Mouse (Mus musculus) layer of hippocampus, adult 2 months (tissue): ENCODE measurements around the gene Sbno1. TPM values are rescaled to one million over a fixed set of nuclear protein-coding genes. Genes with fewer than 3 reads are reported as not detected.

Experiments
- DNase-seq, 2 experiments: peaks; one replicate each; pipeline ENCODE4 v3.0.0; 2022; ENCODE audit warnings: low spot score in 2 of 2
- H3K27ac ChIP-seq: fragments of 200-600 bp; 2 replicates; pipeline ENCODE4 v1.8.1; 2022
- H3K4me3 ChIP-seq: fragments of 200-600 bp; 2 replicates; pipeline ENCODE4 v1.8.1; 2022; ENCODE audit warnings: mild to moderate bottlenecking
- CTCF ChIP-seq: fragments of 200-600 bp; conservative IDR thresholded peaks from 2 replicates; pipeline ENCODE4 v1.8.1; 2022; ENCODE audit warnings: antibody characterized with exemption, mild to moderate bottlenecking, moderate library complexity
- total RNA-seq, 2 experiments: library from RNA; stranded (reverse); gene quantifications; 2 replicates each; pipeline ENCODE4 v1.2.3; 2021

Gene Sbno1
- total RNA-seq, 2 experiments from 2014 or later = 157 to 166 TPM

DNA sequence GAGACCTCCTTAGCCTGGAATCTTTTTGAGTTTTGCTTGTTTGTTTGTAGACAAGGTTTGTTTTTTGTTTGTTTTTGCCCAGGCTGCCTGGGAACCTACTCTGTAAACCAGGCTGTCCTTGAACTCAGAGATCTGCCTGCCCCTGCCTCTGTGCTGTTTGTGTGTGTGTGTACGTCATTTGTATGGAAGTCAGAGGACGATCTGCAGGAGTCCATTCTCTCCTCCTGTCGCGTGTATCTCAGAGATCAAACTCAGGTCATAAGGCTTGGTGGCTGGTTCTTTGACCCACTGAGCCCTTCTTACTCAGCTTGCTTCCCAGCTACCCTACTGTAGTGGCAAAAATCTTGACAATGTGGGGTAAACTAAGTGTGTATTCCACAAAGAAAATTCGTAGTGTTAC lies 12.9 kb upstream of the Sbno1 start:
- TF ChIP-seq CTCF = no peak
- no peak overlapping the region for H3K4me3 ChIP-seq
- H3K27ac ChIP-seq = peak overlapping the region; percentile 89; the same call in 1 of the 2 replicates
- DNase-seq = no peak

DNA sequence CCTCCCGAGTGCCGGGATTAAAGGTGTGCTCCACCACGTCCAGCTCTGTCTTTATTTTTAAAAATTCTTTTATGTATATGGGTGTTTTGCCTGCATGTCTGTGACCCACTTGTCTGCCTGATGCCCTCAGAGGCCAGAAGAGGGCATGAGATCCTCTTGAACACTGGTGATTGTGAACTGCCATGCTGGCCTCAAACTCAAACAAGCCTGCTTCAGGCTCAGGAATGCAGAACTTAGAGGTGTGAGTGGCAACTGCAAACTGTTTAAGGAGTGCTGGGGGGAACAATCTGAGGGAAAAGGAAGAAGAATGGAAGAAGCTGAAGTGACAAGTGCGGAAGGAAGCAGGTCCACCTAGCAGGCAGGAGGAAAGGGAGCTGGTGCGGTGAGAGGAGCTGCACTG lies 12.4 kb upstream of the Sbno1 start:
- Histone ChIP-seq H3K27ac (peak overlapping the region; percentile 89; the same call in 1 of the 2 replicates), H3K4me3 (no peak overlapping the region)
- DNase-seq = no peak
- peak; percentile 66 for TF ChIP-seq CTCF

DNA sequence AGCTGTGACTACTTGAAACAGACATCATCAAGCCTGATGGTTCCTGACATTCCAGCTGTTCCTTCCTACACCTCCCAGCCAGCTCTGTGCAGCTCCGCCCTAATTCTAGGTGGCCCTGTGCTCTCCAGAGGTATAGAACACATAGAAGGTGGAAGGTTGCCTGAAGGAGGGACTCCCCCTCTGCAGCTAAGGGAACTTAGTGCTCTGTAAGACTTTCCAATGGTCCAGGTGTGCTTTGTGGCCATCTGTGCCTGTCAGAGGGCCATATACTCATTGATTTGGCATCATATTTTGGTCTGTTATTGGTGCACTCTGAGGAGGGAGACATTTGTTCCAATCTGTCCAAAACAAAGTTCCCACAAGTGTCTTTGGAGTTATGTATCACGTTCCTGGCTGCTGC lies 7.2 kb upstream of the Sbno1 start:
- peak overlapping the region; percentile 48; the same call in 1 of the 2 replicates for H3K27ac ChIP-seq
- H3K4me3 ChIP-seq = no peak overlapping the region
- DNase-seq = no peak
- TF ChIP-seq CTCF = no peak

DNA sequence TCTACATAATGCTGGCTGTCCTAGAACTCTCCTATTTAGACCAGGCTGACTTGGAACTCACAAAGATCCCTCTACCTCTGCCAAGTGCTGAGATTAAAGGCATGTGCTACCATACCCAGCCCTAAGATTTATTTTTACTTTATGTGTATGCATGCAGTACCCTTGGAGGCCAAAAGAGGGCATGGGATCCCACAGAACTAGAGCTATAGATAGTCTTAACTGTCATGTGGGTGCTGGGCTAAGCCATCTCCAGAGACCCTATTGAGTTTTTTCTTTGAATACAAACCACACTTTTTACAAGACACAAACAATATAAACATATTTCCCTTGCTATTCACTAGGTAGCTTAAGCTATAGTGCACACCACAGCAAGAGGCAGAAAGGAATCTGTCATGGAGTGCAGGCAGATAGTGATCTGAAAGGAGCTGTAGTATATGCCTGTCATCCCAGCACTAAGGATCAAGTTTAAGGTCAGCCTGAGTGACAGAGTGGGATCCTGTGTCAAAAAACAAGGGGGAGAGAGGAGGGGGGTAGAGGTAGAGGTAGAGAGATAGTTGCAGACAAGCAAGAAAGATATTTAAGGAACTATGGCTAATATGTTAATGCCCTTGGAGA lies 6.7 kb upstream of the Sbno1 start:
- peak; percentile 71 to 77 for DNase-seq
- no peak overlapping the region for H3K4me3 ChIP-seq
- TF ChIP-seq CTCF = peak; percentile 95
- peak overlapping the region; percentile 48; the same call in 1 of the 2 replicates for H3K27ac ChIP-seq

DNA sequence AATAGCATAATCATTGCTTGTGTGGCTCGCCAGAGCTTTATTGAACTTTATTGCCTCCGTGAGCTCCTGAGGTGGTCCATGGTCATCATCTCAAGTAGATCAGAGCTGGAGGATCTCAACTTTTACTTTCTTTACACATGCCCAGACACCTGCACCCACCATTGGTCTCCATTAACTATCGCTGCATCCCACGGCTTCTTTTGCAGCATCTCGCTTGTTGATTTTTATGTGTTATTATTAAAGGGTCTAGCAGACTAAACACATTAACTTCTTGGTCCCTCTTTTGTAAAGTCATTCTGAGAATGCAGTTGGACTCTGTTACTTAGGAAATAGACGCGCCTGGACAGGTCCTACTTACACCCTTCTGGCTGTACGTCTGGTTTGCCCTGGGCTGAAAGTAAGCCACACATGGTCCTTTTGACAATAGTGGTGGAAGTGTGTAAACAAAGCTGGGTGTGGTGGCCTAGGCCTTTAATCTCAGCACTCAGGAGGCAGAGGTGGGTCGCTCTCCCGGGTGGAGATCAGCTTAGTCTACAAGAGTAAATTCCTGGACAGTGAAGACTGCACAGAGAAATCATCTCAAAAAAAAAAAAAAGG lies 772 bp upstream of the Sbno1 start:
- peak overlapping the region; percentile 99 for H3K27ac ChIP-seq
- DNase-seq = no peak
- peak overlapping the region; percentile 98 for H3K4me3 ChIP-seq
- no peak for TF ChIP-seq CTCF

DNA sequence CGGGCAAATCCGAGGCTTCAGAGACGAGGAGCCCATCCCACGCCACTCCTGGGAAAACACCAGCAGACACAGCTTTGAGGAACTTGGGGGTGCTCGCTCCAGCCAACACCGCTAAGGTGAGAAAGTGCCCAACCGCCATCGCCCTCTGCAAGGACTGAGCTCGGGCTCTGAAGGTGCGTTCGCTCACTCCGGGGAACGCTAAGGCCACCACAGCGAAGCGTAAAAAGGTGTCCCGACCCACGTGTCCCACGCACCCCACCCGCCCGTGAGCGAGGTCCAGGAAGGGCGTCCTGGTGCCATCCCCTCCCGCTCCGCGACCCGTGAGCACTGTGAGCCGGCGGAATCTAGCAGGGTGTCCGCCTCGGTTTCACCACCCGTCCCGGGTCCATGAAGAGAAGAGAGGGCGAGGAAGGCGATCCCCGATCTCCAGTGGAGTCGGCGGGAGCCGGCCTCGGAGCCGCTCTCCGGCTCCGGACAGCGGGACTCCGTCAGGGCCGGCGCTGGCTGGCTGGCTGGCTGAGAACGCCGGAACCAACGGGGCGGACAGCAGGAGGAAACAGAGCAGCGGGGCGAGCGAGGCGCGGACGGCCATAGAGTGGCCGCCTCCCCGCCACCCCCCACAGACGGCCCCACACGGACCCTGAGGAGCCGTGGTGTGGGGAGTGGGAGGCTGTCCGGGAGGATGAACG lies 934 bp downstream of the Sbno1 start:
- peak overlapping the region; percentile 98 for H3K4me3 ChIP-seq
- peak overlapping the region; percentile 99 for H3K27ac ChIP-seq
- no peak for TF ChIP-seq CTCF
- DNase-seq = peak in 1 of 2 experiments; percentile 29

DNA sequence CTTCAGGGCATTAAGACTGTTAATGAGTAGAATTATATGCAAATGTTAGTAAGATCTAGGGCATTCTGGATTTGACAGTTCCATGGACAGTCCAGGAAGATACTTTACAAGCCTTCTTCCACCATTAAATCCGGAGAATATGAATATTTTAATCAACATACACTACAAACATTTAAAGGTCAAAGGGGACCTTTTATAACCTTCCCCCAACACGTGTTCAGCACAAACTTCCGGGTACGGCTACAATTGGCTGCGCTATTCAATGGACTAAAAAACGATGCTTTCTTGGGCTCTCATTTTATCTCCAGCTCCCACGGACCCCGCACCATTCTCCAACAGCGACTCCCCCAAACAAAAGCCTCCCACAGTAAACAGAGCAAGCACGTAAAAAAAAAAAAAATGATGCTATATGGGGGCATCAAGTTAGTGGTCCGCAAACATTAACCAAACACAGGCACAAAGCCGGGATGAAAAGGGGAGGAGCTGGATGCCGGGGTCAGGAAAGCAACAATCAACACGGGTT lies 1.5 kb downstream of the Sbno1 start:
- H3K27ac ChIP-seq = peak overlapping the region; percentile 99
- no peak for TF ChIP-seq CTCF
- H3K4me3 ChIP-seq = peak overlapping the region; percentile 98
- DNase-seq = no peak

DNA sequence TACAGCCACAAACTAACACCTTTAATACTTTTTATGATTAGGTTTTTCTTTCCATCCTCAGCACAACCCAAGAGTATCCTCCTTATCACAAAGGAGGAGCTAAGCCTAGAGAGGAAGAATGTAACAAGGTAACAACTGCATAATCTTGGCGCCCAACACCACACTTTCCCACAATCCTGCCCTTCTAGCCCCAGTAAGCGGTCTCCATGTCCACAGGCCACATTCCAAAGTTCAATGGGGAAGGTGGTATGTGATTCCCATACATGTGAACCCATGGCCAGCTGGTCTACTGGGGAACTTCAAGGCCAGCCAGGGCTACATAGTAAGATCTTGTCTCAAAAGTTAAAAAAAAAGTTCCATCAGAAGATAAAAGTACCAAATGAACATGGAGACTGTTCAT lies 4.0 kb downstream of the Sbno1 start:
- no peak for TF ChIP-seq CTCF
- Histone ChIP-seq H3K27ac (no peak overlapping the region), H3K4me3 (no peak overlapping the region)
- no peak for DNase-seq

DNA sequence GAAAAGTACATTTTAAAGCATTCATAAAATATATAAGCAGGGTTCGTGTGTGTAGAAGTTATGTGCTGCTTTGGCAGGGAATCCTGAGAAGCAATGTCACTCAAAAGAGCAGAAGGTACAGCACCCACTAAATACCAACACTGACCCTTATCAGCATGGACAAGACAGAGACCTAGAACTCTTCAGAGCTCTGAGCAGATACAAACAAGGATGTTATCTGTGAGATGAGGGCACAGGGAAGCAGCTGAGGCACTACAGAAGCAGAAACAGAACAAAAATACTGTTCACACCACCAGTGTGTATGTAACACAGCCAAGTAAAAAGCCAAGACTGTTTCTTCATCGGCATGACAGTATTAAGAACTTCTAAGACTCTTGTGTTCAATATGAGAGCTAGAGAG lies 6.9 kb downstream of the Sbno1 start:
- no peak for TF ChIP-seq CTCF
- H3K27ac ChIP-seq = no peak overlapping the region
- no peak overlapping the region for H3K4me3 ChIP-seq
- DNase-seq = no peak

DNA sequence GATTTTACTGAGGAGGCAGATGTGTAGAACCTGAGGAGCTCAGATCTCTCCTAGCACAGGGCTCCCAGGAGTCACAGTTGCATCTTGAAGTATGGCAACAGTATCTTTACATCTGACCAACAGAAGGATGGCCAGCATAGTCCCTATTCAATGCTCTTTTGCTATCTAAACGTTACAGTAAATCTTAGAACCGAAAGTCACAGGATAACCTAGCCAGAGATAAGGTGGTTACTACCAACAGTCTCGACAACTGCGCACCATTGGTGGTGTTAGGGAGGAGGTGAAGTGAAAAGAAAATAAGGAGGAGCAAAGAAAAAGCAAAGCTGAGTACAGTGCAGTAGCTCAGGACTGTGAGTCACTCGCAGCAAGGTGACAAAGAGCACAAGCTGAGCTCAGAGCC lies 13.6 kb downstream of the Sbno1 start:
- no peak for TF ChIP-seq CTCF
- no peak for DNase-seq
- H3K27ac ChIP-seq = no peak overlapping the region
- no peak overlapping the region for H3K4me3 ChIP-seq

DNA sequence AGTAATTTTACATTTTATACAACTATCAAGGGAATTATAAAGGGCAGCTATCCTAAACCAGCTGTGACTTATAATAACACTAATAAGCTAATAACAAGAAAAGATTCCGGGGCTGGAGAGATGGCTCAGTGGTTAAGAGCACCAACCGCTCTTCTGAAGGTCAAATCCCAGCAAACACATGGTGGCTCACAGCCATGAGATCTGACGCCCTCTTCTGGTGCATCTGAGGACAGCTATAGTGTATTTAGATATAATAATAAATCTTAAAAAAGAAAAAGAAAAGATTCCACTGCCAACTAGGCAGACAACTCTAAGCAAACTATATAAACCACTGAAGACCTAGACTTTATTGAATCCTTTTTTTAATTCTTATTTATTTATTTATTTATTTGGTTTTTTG lies 15.0 kb downstream of the Sbno1 start:
- DNase-seq = no peak
- TF ChIP-seq CTCF = peak; percentile 60
- no peak overlapping the region for H3K27ac ChIP-seq
- no peak overlapping the region for H3K4me3 ChIP-seq

DNA sequence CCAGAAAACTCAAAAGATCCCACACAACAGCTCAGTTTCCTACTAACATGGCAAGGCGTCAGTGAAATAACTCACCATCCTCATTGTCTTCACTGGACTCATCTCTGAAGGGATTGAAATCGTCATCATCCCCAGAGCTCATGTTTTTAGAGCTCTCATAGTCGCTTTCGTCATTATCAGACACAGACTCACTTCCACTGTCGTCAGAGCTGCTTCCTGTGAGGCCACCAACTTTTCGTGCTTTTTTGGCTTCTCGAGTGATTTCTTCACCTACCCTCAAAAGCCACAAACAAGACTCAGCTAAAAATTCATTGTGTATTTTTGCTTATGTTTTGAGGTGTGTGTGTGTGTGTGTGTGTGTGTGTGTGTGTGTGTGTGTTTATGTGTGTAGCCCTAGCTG lies 32.1 kb downstream of the Sbno1 start:
- no peak for DNase-seq

DNA sequence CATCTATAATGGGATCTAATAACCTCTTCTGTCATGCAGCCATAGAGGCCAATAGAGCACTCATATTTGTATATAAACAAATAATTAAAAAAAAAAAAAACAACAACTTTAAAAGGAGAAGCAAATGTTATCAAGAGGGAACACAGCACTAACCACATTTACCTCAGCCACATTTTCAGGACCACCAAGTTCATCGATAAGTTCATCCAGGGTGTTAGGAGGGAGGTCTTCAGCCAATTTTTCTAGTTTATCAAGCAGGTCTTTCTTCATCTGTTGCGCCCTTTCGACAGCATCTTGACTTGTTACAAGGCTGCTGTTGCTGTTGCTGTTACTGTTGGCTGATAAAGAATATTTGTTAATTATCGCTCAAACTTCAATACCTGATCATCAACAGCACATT lies 33.4 kb downstream of the Sbno1 start:
- no peak for TF ChIP-seq CTCF
- Histone ChIP-seq H3K27ac (no peak overlapping the region), H3K4me3 (no peak overlapping the region)
- no peak for DNase-seq

More for the DNA sequence above, 32.1 kb downstream of the Sbno1 start:
- no peak overlapping the region for H3K27ac ChIP-seq
- TF ChIP-seq CTCF = no peak
- no peak overlapping the region for H3K4me3 ChIP-seq
